Comparison of ENCODE assay signal across 16 mouse cellular contexts in genomic region chr9:44254508-44255135, GRCm38 (mm10). TPM values are rescaled to one million over a fixed set of nuclear protein-coding genes. Genes with fewer than 3 reads are reported as not detected.
A peak's percentile ranks its signal among the peaks of the same experiment; 100 is the strongest.
DNase-seq lines count a peak whose midpoint lies in the region; ATAC-seq lines count a peak whose summit lies in the region.
"Had no signal": no experiment of that assay in that cellular context is flagged by ENCODE, and none has a peak within 500 bp of the region (broad histone marks: within the 10 kb centered on the region; RNA-seq: fewer than 3 reads in every experiment).

No protein-coding gene starts in this region.

- ATAC-seq in heart, embryonic 13.5 days (ENCODE audit: extremely low read depth, insufficient number of reproducible peaks, low FRiP score, low TSS enrichment) = no peak
- no peak for ATAC-seq in heart, embryonic 12.5 days (ENCODE audit: insufficient number of reproducible peaks, low FRiP score)
- ATAC-seq in hindbrain, embryonic 15.5 days (ENCODE audit: low FRiP score, low read depth) = peak; percentile 76; the same call in 1 of the 2 replicates
- peak; percentile 82 for ATAC-seq in midbrain, embryonic 15.5 days (replicated peaks)
- ATAC-seq in monocyte, adult 5-6 weeks (replicated peaks; ENCODE audit: insufficient number of reproducible peaks, low FRiP score, low TSS enrichment, poor library complexity, severe bottlenecking) = no peak

- peaks cover 30% of the 10 kb centered on the region for H3K4me1 ChIP-seq in heart, embryonic 13.5 days
- peaks cover 31% of the 10 kb centered on the region for H3K4me1 ChIP-seq in heart, embryonic 12.5 days (replicated peaks)
- H3K4me1 ChIP-seq in forebrain, embryonic 10.5 days = peaks cover 57% of the 10 kb centered on the region
- H3K4me1 ChIP-seq in hindbrain, embryonic 15.5 days (replicated peaks) = peaks cover 35% of the 10 kb centered on the region
- H3K4me1 ChIP-seq in midbrain, embryonic 15.5 days = peaks cover 44% of the 10 kb centered on the region

- H3K9me3 ChIP-seq in heart, embryonic 13.5 days = no peaks in the 10 kb centered on the region
- H3K9me3 ChIP-seq in heart, embryonic 12.5 days (replicated peaks) = no peaks in the 10 kb centered on the region
- H3K9me3 ChIP-seq in forebrain, embryonic 10.5 days = no peaks in the 10 kb centered on the region
- H3K9me3 ChIP-seq in hindbrain, embryonic 15.5 days = no peaks in the 10 kb centered on the region
- no peaks in the 10 kb centered on the region for H3K9me3 ChIP-seq in midbrain, embryonic 15.5 days

- H3K27ac ChIP-seq in heart, embryonic 13.5 days (replicated peaks) = no peak overlapping the region
- no peak overlapping the region for H3K27ac ChIP-seq in heart, embryonic 12.5 days (ENCODE audit: poor library complexity, severe bottlenecking)
- peak overlapping the region; percentile 71 for H3K27ac ChIP-seq in forebrain, embryonic 10.5 days
- peak overlapping the region; percentile 69 for H3K27ac ChIP-seq in hindbrain, embryonic 15.5 days (replicated peaks)
- H3K27ac ChIP-seq in midbrain, embryonic 15.5 days = peak overlapping the region; percentile 80
- H3K27ac ChIP-seq: left cerebral cortex, adult 2 months had no signal

- no peak overlapping the region for H3K4me3 ChIP-seq in heart, embryonic 13.5 days
- no peak overlapping the region for H3K4me3 ChIP-seq in heart, embryonic 12.5 days
- peak overlapping the region; percentile 21; the same call in 1 of the 2 replicates for H3K4me3 ChIP-seq in forebrain, embryonic 10.5 days
- H3K4me3 ChIP-seq in hindbrain, embryonic 15.5 days = no peak overlapping the region
- no peak overlapping the region for H3K4me3 ChIP-seq in midbrain, embryonic 15.5 days
- H3K4me3 ChIP-seq: left cerebral cortex, adult 2 months had no signal

- H3K27me3 ChIP-seq in heart, embryonic 13.5 days (replicated peaks) = peaks cover 18% of the 10 kb centered on the region; the same call in 1 of the 2 replicates
- peaks cover 14% of the 10 kb centered on the region for H3K27me3 ChIP-seq in heart, embryonic 12.5 days (replicated peaks)
- H3K27me3 ChIP-seq in forebrain, embryonic 10.5 days (ENCODE audit: poor library complexity, severe bottlenecking) = peaks cover 16% of the 10 kb centered on the region
- H3K27me3 ChIP-seq in hindbrain, embryonic 15.5 days = no peaks in the 10 kb centered on the region
- no peaks in the 10 kb centered on the region for H3K27me3 ChIP-seq in midbrain, embryonic 15.5 days (replicated peaks)

- H3K9ac ChIP-seq in heart, embryonic 13.5 days = 0 out of 2 replicates have a peak overlapping the region, but pooled peaks have one; percentile 2
- no peak overlapping the region for H3K9ac ChIP-seq in heart, embryonic 12.5 days
- no peak overlapping the region for H3K9ac ChIP-seq in hindbrain, embryonic 15.5 days
- no peak overlapping the region for H3K9ac ChIP-seq in midbrain, embryonic 15.5 days

- peak; percentile 33 for DNase-seq in forebrain, embryonic 10.5 days (ENCODE audit: extremely low spot score, low spot score)
- DNase-seq in heart, postnatal 10 days = no peak
- DNase-seq in left cerebral cortex, adult 8-10 months (ENCODE audit: low spot score in 2 of 2) = no peak
- DNase-seq: gastrocnemius, postnatal 14 days; kidney, postnatal 14 days; lung, postnatal 10 days; thymus, postnatal 36 days had no signal

- 24% methylated on average over 5 of the region's 5 CpGs for WGBS in heart, embryonic 13.5 days
- WGBS in heart, embryonic 12.5 days = 26% methylated on average over 5 of the region's 5 CpGs
- 5% methylated on average over 5 of the region's 5 CpGs for WGBS in forebrain, embryonic 10.5 days
- 3% methylated on average over 5 of the region's 5 CpGs for WGBS in hindbrain, embryonic 15.5 days
- whole genome bisulfite sequencing in midbrain, embryonic 15.5 days = 2% methylated on average over 5 of the region's 5 CpGs

- H3K36me3 ChIP-seq in heart, embryonic 13.5 days = peaks cover 6% of the 10 kb centered on the region; the same call in 1 of the 2 replicates
- peaks cover 4% of the 10 kb centered on the region; the same call in 1 of the 2 replicates for H3K36me3 ChIP-seq in heart, embryonic 12.5 days
- H3K36me3 ChIP-seq in forebrain, embryonic 10.5 days (replicated peaks) = no peaks in the 10 kb centered on the region
- H3K36me3 ChIP-seq in hindbrain, embryonic 15.5 days = no peaks in the 10 kb centered on the region
- no peaks in the 10 kb centered on the region for H3K36me3 ChIP-seq in midbrain, embryonic 15.5 days (replicated peaks)

- no peak overlapping the region for H3K4me2 ChIP-seq in heart, embryonic 13.5 days
- no peak overlapping the region for H3K4me2 ChIP-seq in heart, embryonic 12.5 days
- 0 out of 2 replicates have a peak overlapping the region, but pooled peaks have one; percentile 2 for H3K4me2 ChIP-seq in hindbrain, embryonic 15.5 days
- peak overlapping the region; percentile 26 for H3K4me2 ChIP-seq in midbrain, embryonic 15.5 days

- intact Hi-C loops in heart, postnatal 10 days (cut with DNase I) = no loop called here

RNA-seq across cellular contexts. Expression of gene Pdzd3, which starts 3.4 kb away (rescaled TPM):
- polyA plus RNA-seq in heart, embryonic 13.5 days (2015; fragmentation: Nextera tagmentation; extraction: Ambion mirVana) = 0.12 TPM in 1 of 2 replicates, not detected in the other
- polyA plus RNA-seq in heart, embryonic 12.5 days (2016; fragmentation: Nextera tagmentation; extraction: Ambion mirVana) = not detected in 2 replicates
- polyA plus RNA-seq in forebrain, embryonic 10.5 days (2016; fragmentation: Nextera tagmentation; extraction: Ambion mirVana) = 0.06 TPM in 1 of 2 replicates, not detected in the other
- 0.39 and 0.87 TPM in 2 replicates for polyA plus RNA-seq in hindbrain, embryonic 15.5 days (2015; fragmentation: Nextera tagmentation; extraction: Ambion mirVana)
- polyA plus RNA-seq in midbrain, embryonic 15.5 days (2015; fragmentation: Nextera tagmentation; extraction: Ambion mirVana) = 0.44 and 0.96 TPM in 2 replicates
- total RNA-seq in heart, postnatal 10 days (2021) = 1 to 10 TPM; 2.3 to 3.3 TPM
- 1.7 TPM in 1 of 3 replicates, not detected in the others for total RNA-seq in monocyte, adult 5-6 weeks (2017)
- total RNA-seq in left cerebral cortex, adult 8-10 months (2022) = under 1 TPM; 0.38 to 0.76 (median 0.67) TPM

RNA-seq across cellular contexts. Expression of gene Nlrx1, which starts 13.8 kb away (rescaled TPM):
- 5.6 and 5.9 TPM in 2 replicates for polyA plus RNA-seq in heart, embryonic 13.5 days (2015; fragmentation: Nextera tagmentation; extraction: Ambion mirVana)
- 6.9 and 7.7 TPM in 2 replicates for polyA plus RNA-seq in heart, embryonic 12.5 days (2016; fragmentation: Nextera tagmentation; extraction: Ambion mirVana)
- polyA plus RNA-seq in forebrain, embryonic 10.5 days (2016; fragmentation: Nextera tagmentation; extraction: Ambion mirVana) = 2.8 and 2.9 TPM in 2 replicates
- 4.1 and 5.9 TPM in 2 replicates for polyA plus RNA-seq in hindbrain, embryonic 15.5 days (2015; fragmentation: Nextera tagmentation; extraction: Ambion mirVana)
- polyA plus RNA-seq in midbrain, embryonic 15.5 days (2015; fragmentation: Nextera tagmentation; extraction: Ambion mirVana) = 4.8 and 5.1 TPM in 2 replicates
- total RNA-seq in heart, postnatal 10 days (2021) = 10 to 100 TPM; 14.9 to 18.3 TPM
- 14.8 to 15.8 TPM (median 15.3 TPM) in 3 replicates for total RNA-seq in monocyte, adult 5-6 weeks (2017)
- 10 to 100 TPM; 10.6 to 13.8 (median 11.8) TPM for total RNA-seq in left cerebral cortex, adult 8-10 months (2022)

RNA-seq across cellular contexts. Expression of gene Ccdc153, which starts 14.1 kb away (rescaled TPM):
- not detected in 2 replicates for polyA plus RNA-seq in heart, embryonic 13.5 days (2015; fragmentation: Nextera tagmentation; extraction: Ambion mirVana)
- polyA plus RNA-seq in heart, embryonic 12.5 days (2016; fragmentation: Nextera tagmentation; extraction: Ambion mirVana) = not detected in 2 replicates
- not detected in 2 replicates for polyA plus RNA-seq in forebrain, embryonic 10.5 days (2016; fragmentation: Nextera tagmentation; extraction: Ambion mirVana)
- not detected in 2 replicates for polyA plus RNA-seq in hindbrain, embryonic 15.5 days (2015; fragmentation: Nextera tagmentation; extraction: Ambion mirVana)
- polyA plus RNA-seq in midbrain, embryonic 15.5 days (2015; fragmentation: Nextera tagmentation; extraction: Ambion mirVana) = 0.61 TPM in 1 of 2 replicates, not detected in the other
- total RNA-seq in heart, postnatal 10 days (2021) = not detected
- total RNA-seq in monocyte, adult 5-6 weeks (2017) = not detected in 3 replicates
- total RNA-seq in left cerebral cortex, adult 8-10 months (2022) = 1 to 10 TPM; 1.6 to 3.9 (median 3.4) TPM
- total RNA-seq: ES-E14; gastrocnemius, postnatal 14 days; heart, postnatal 25 days; neutrophil, adult 5-6 weeks had no signal

RNA-seq across cellular contexts. Expression of gene Cbl, which starts 20.8 kb away (rescaled TPM):
- 10.4 and 11.9 TPM in 2 replicates for polyA plus RNA-seq in heart, embryonic 13.5 days (2015; fragmentation: Nextera tagmentation; extraction: Ambion mirVana)
- polyA plus RNA-seq in heart, embryonic 12.5 days (2016; fragmentation: Nextera tagmentation; extraction: Ambion mirVana) = 18.3 and 20.0 TPM in 2 replicates
- polyA plus RNA-seq in forebrain, embryonic 10.5 days (2016; fragmentation: Nextera tagmentation; extraction: Ambion mirVana) = 21.3 and 23.8 TPM in 2 replicates
- 20.3 and 22.5 TPM in 2 replicates for polyA plus RNA-seq in hindbrain, embryonic 15.5 days (2015; fragmentation: Nextera tagmentation; extraction: Ambion mirVana)
- 24.4 and 26.2 TPM in 2 replicates for polyA plus RNA-seq in midbrain, embryonic 15.5 days (2015; fragmentation: Nextera tagmentation; extraction: Ambion mirVana)
- total RNA-seq in heart, postnatal 10 days (2021) = 10 to 100 TPM; 30.9 to 31.3 TPM
- total RNA-seq in monocyte, adult 5-6 weeks (2017) = 47.1 to 115 TPM (median 63.1 TPM) in 3 replicates
- total RNA-seq in left cerebral cortex, adult 8-10 months (2022) = 10 to 100 TPM; 48.8 to 55.0 (median 52.5) TPM

RNA-seq across cellular contexts. Expression of gene Abcg4, which starts 33.8 kb away (rescaled TPM):
- polyA plus RNA-seq in heart, embryonic 13.5 days (2015; fragmentation: Nextera tagmentation; extraction: Ambion mirVana) = 2.1 and 3.5 TPM in 2 replicates
- 4.3 and 4.6 TPM in 2 replicates for polyA plus RNA-seq in heart, embryonic 12.5 days (2016; fragmentation: Nextera tagmentation; extraction: Ambion mirVana)
- 5.3 and 7.2 TPM in 2 replicates for polyA plus RNA-seq in forebrain, embryonic 10.5 days (2016; fragmentation: Nextera tagmentation; extraction: Ambion mirVana)
- polyA plus RNA-seq in hindbrain, embryonic 15.5 days (2015; fragmentation: Nextera tagmentation; extraction: Ambion mirVana) = 28.7 and 32.1 TPM in 2 replicates
- polyA plus RNA-seq in midbrain, embryonic 15.5 days (2015; fragmentation: Nextera tagmentation; extraction: Ambion mirVana) = 30.4 and 31.1 TPM in 2 replicates
- total RNA-seq in heart, postnatal 10 days (2021) = 1 to 10 TPM; 1.0 to 1.5 TPM
- total RNA-seq in monocyte, adult 5-6 weeks (2017) = not detected in 3 replicates
- total RNA-seq in left cerebral cortex, adult 8-10 months (2022) = 10 to 100 TPM; 57.0 to 65.5 (median 58.8) TPM

Comparison
In these comparisons a context has a peak if more than half of its experiments do, and no peak if none do; other contexts are left out.
1. ATAC-seq: peak in hindbrain, embryonic 15.5 days (single experiment) and midbrain, embryonic 15.5 days (single experiment); none in heart, embryonic 13.5 days (single experiment), heart, embryonic 12.5 days (single experiment) and monocyte, adult 5-6 weeks (single experiment).
2. H3K27ac ChIP-seq: peak in forebrain, embryonic 10.5 days (single experiment), hindbrain, embryonic 15.5 days (single experiment) and midbrain, embryonic 15.5 days (single experiment); none in heart, embryonic 13.5 days (single experiment) and heart, embryonic 12.5 days (single experiment).
3. H3K4me2 ChIP-seq: peak in hindbrain, embryonic 15.5 days (single experiment) and midbrain, embryonic 15.5 days (single experiment); none in heart, embryonic 13.5 days (single experiment) and heart, embryonic 12.5 days (single experiment).